Comparison of ENCODE assay signal across 19 mouse cellular contexts in genomic region chr6:32359675-32360074, GRCm38 (mm10).
DNase-seq lines count a peak whose midpoint lies in the region; ATAC-seq lines count a peak whose summit lies in the region.
"Had no signal": no experiment of that assay in that cellular context is flagged by ENCODE, and none has a peak within 500 bp of the region (broad histone marks: within the 10 kb centered on the region; RNA-seq: fewer than 3 reads in every experiment).

No protein-coding gene starts in this region.

- no peak for DNase-seq in hindbrain, embryonic 10.5 days (ENCODE audit: low spot score)
- peak; percentile 25 for DNase-seq in left cerebral cortex, adult 11 months (ENCODE audit: low spot score)
- no peak for DNase-seq in left cerebral cortex, postnatal 4 days
- DNase-seq in left cerebral cortex, adult 9 months (ENCODE audit: low spot score in 2 of 2) = peak; percentile 35 to 38
- DNase-seq in limb, embryonic 10.5 days (ENCODE audit: low spot score) = no peak
- no peak for DNase-seq in neural tube, embryonic 10.5 days (ENCODE audit: extremely low spot score, low spot score)
- DNase-seq in layer of hippocampus, adult 9-10 months (ENCODE audit: low spot score) = no peak
- DNase-seq: cerebellum, adult 8-10 months; kidney, adult 2 months had no signal

- H3K27me3 ChIP-seq in hindbrain, embryonic 10.5 days (ENCODE audit: insufficient read depth, poor library complexity, severe bottlenecking) = no peaks in the 10 kb centered on the region
- H3K27me3 ChIP-seq in hindbrain, embryonic 16.5 days (replicated peaks; ENCODE audit: control insufficient read depth, insufficient read depth, low read length) = no peaks in the 10 kb centered on the region
- H3K27me3 ChIP-seq in limb, embryonic 10.5 days (ENCODE audit: low read depth, poor library complexity, severe bottlenecking) = no peaks in the 10 kb centered on the region
- H3K27me3 ChIP-seq: forebrain, embryonic 12.5 days; heart, embryonic 15.5 days; hindbrain, embryonic 15.5 days; limb, embryonic 15.5 days; liver, embryonic 15.5 days; midbrain, embryonic 12.5 days; neural tube, embryonic 13.5 days had no signal

- no peaks in the 10 kb centered on the region for H3K9me3 ChIP-seq in hindbrain, embryonic 10.5 days
- no peaks in the 10 kb centered on the region for H3K9me3 ChIP-seq in hindbrain, embryonic 16.5 days (ENCODE audit: control insufficient read depth, low read length)
- H3K9me3 ChIP-seq in limb, embryonic 10.5 days (replicated peaks) = no peaks in the 10 kb centered on the region
- H3K9me3 ChIP-seq: embryonic facial prominence, embryonic 10.5 days; forebrain, embryonic 12.5 days; heart, embryonic 15.5 days; hindbrain, embryonic 15.5 days; limb, embryonic 15.5 days; liver, embryonic 15.5 days; midbrain, embryonic 12.5 days; neural tube, embryonic 13.5 days had no signal

- WGBS in hindbrain, embryonic 10.5 days = 72% methylated on average over 3 of the region's 3 CpGs
- WGBS in hindbrain, embryonic 16.5 days = 67% methylated on average over 3 of the region's 3 CpGs
- 69% methylated on average over 3 of the region's 3 CpGs for WGBS in limb, embryonic 10.5 days

- H3K4me3 ChIP-seq in hindbrain, embryonic 10.5 days = no peak overlapping the region
- H3K4me3 ChIP-seq in hindbrain, embryonic 16.5 days (ENCODE audit: low read length) = no peak overlapping the region
- no peak overlapping the region for H3K4me3 ChIP-seq in limb, embryonic 10.5 days
- H3K4me3 ChIP-seq: embryonic facial prominence, embryonic 10.5 days; forebrain, embryonic 12.5 days; heart, embryonic 15.5 days; hindbrain, embryonic 15.5 days; limb, embryonic 15.5 days; liver, embryonic 15.5 days; midbrain, embryonic 12.5 days; neural tube, embryonic 13.5 days had no signal

- intact Hi-C loops in left cerebral cortex, postnatal 4 days (cut with DNase I) = no loop called here

- no peaks in the 10 kb centered on the region for H3K36me3 ChIP-seq in hindbrain, embryonic 10.5 days
- no peaks in the 10 kb centered on the region for H3K36me3 ChIP-seq in hindbrain, embryonic 16.5 days (ENCODE audit: control insufficient read depth, insufficient read depth, low read length)
- no peaks in the 10 kb centered on the region for H3K36me3 ChIP-seq in limb, embryonic 10.5 days
- H3K36me3 ChIP-seq: embryonic facial prominence, embryonic 10.5 days; forebrain, embryonic 12.5 days; heart, embryonic 15.5 days; hindbrain, embryonic 15.5 days; limb, embryonic 15.5 days; liver, embryonic 15.5 days; midbrain, embryonic 12.5 days; neural tube, embryonic 13.5 days had no signal

- peak overlapping the region; percentile 31; the same call in 1 of the 2 replicates for H3K27ac ChIP-seq in hindbrain, embryonic 10.5 days
- no peak overlapping the region for H3K27ac ChIP-seq in hindbrain, embryonic 16.5 days (ENCODE audit: low read depth, low read length)
- H3K27ac ChIP-seq in limb, embryonic 10.5 days = peak overlapping the region; percentile 76
- H3K27ac ChIP-seq: embryonic facial prominence, embryonic 10.5 days; forebrain, embryonic 12.5 days; heart, embryonic 15.5 days; hindbrain, embryonic 15.5 days; limb, embryonic 15.5 days; liver, embryonic 15.5 days; macrophage; midbrain, embryonic 12.5 days; neural tube, embryonic 13.5 days had no signal

- H3K9ac ChIP-seq in hindbrain, embryonic 16.5 days (ENCODE audit: low read depth, low read length) = no peak overlapping the region
- H3K9ac ChIP-seq: forebrain, embryonic 12.5 days; heart, embryonic 15.5 days; hindbrain, embryonic 15.5 days; limb, embryonic 15.5 days; liver, embryonic 15.5 days; midbrain, embryonic 12.5 days; neural tube, embryonic 13.5 days had no signal

- H3K4me1 ChIP-seq in hindbrain, embryonic 10.5 days (replicated peaks) = peaks cover 22% of the 10 kb centered on the region
- peaks cover 11% of the 10 kb centered on the region for H3K4me1 ChIP-seq in hindbrain, embryonic 16.5 days (ENCODE audit: control insufficient read depth, insufficient read depth, low read depth, low read length)
- peaks cover 38% of the 10 kb centered on the region for H3K4me1 ChIP-seq in limb, embryonic 10.5 days
- H3K4me1 ChIP-seq: liver, embryonic 15.5 days had no signal

- no peak for ATAC-seq in hindbrain, embryonic 16.5 days

- no peak overlapping the region for H3K4me2 ChIP-seq in hindbrain, embryonic 16.5 days (ENCODE audit: low read length)
- H3K4me2 ChIP-seq: forebrain, embryonic 12.5 days; heart, embryonic 15.5 days; hindbrain, embryonic 15.5 days; limb, embryonic 15.5 days; liver, embryonic 15.5 days; midbrain, embryonic 12.5 days; neural tube, embryonic 13.5 days had no signal

Comparison
In these comparisons a context has a peak if more than half of its experiments do, and no peak if none do; other contexts are left out.
1. DNase-seq: peak in left cerebral cortex, adult 11 months (single experiment) and left cerebral cortex, adult 9 months (2 of 2); none in hindbrain, embryonic 10.5 days (single experiment), left cerebral cortex, postnatal 4 days (single experiment), limb, embryonic 10.5 days (single experiment), neural tube, embryonic 10.5 days (single experiment) and layer of hippocampus, adult 9-10 months (single experiment).